Mouse (Mus musculus) midbrain, embryonic 13.5 days (tissue): Measurements from ENCODE around the gene Lamtor3. TPM values are rescaled to one million over a fixed set of nuclear protein-coding genes. Genes with fewer than 3 reads are reported as not detected.
"Not testable (repeated sequence)": the region's sequence is repeated elsewhere in the genome, so short reads cannot be mapped to it uniquely, and the experiment has no call there.

ENCODE experiments used
- ATAC-seq: fragments of 200-750 bp; cut with Nextera tagmentation; 2 replicates; pipeline ENCODE4 v1.8.0; 2017; ENCODE audit warnings: mild to moderate bottlenecking, moderate TSS enrichment, moderate library complexity
- H3K27ac ChIP-seq: fragments of 300-500 bp; sonication (generic); 2 replicates; pipeline ENCODE4 v1.5.1; 2015; ENCODE audit warnings: inconsistent platforms, mild to moderate bottlenecking, moderate library complexity
- H3K27me3 ChIP-seq: fragments of 300-500 bp; sonication (generic); 2 replicates; pipeline ENCODE4 v1.6.1; 2015; ENCODE audit warnings: mild to moderate bottlenecking, inconsistent platforms
- H3K36me3 ChIP-seq: fragments of 300-500 bp; sonication (generic); 2 replicates; pipeline ENCODE4 v1.6.1; 2015; ENCODE audit warnings: mild to moderate bottlenecking, inconsistent platforms
- H3K4me1 ChIP-seq: fragments of 300-500 bp; sonication (generic); replicated peaks from 2 replicates; pipeline ENCODE4 v1.6.1; 2015; ENCODE audit warnings: inconsistent platforms
- H3K4me2 ChIP-seq: fragments of 300-500 bp; sonication (generic); replicated peaks from 2 replicates; pipeline ENCODE4 v1.6.1; 2015; ENCODE audit warnings: moderate library complexity, mild to moderate bottlenecking, inconsistent platforms
- H3K4me3 ChIP-seq: fragments of 300-500 bp; sonication (generic); replicated peaks from 2 replicates; pipeline ENCODE4 v1.5.1; 2015; ENCODE audit warnings: mild to moderate bottlenecking, inconsistent platforms
- H3K9ac ChIP-seq: fragments of 300-500 bp; sonication (generic); replicated peaks from 2 replicates; pipeline ENCODE4 v1.6.1; 2015; ENCODE audit warnings: mild to moderate bottlenecking, inconsistent platforms
- H3K9me3 ChIP-seq: fragments of 300-500 bp; sonication (generic); 2 replicates; pipeline ENCODE4 v1.6.1; 2016; ENCODE audit warnings: mild to moderate bottlenecking, inconsistent platforms
- WGBS: fragments of 180-500 bp; shearing (Covaris S2); methylation state at CpG from one replicate; pipeline ENCODE4 v1.1.7; 2015; 5-methylcytosine and 5-hydroxymethylcytosine counted together
- polyA plus RNA-seq: library from polyadenylated mRNA; unstranded; fragments of >200 nt; fragmentation: Nextera tagmentation; extraction: Ambion mirVana; gene quantifications from 2 replicates; pipeline ENCODE4 v1.2.1, GENCODE M21; 2015

The Lamtor3 gene
- polyA plus RNA-seq, 1 experiment from 2014 or later: 122 TPM

DNA sequence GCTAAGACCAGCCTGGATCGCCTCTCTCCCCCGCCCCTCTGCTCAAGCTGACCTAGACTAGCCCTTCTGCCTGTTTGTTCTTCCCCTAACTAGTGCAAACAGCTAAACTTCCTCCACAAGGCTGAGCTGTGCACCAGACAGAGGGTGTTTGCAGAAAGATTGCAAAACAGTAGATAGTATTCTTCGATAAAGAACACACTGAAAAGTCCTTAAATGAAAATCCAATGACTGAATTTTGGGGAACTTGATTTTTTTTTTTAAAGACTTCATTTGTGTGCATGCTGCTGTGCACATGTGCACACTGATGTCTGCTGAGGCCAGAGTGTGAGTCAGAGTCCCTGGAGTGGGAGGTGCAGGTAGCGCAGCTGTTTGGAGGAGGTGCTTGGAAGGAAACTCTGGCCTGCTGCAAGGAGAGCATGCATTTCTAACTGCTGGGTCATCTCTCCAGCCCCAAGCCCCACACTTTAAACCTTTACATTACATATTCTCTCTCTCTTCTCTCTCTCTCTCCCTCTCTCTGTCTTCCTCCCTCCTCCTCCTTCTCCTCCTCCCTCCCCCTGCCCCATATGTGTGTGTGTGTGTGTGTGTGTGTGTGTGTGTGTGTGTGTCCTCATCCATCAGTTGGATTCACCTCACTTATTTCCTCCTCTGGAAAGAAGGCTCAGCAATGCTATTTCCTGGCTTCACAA is 34.1 kb downstream of the Lamtor3 start:
- H3K27me3 ChIP-seq: no peaks in the 10 kb centered on the region
- H3K27ac ChIP-seq: peak overlapping the region; percentile 64
- no peak overlapping the region for H3K9ac ChIP-seq
- WGBS: 81% methylated on average over 4 of the region's 4 CpGs
- H3K4me3 ChIP-seq: no peak overlapping the region
- peak; percentile 67 for ATAC-seq
- H3K36me3 ChIP-seq: no peaks in the 10 kb centered on the region
- no peaks in the 10 kb centered on the region for H3K9me3 ChIP-seq
- peak overlapping the region; percentile 27 for H3K4me2 ChIP-seq
- H3K4me1 ChIP-seq: peaks cover 24% of the 10 kb centered on the region

DNA sequence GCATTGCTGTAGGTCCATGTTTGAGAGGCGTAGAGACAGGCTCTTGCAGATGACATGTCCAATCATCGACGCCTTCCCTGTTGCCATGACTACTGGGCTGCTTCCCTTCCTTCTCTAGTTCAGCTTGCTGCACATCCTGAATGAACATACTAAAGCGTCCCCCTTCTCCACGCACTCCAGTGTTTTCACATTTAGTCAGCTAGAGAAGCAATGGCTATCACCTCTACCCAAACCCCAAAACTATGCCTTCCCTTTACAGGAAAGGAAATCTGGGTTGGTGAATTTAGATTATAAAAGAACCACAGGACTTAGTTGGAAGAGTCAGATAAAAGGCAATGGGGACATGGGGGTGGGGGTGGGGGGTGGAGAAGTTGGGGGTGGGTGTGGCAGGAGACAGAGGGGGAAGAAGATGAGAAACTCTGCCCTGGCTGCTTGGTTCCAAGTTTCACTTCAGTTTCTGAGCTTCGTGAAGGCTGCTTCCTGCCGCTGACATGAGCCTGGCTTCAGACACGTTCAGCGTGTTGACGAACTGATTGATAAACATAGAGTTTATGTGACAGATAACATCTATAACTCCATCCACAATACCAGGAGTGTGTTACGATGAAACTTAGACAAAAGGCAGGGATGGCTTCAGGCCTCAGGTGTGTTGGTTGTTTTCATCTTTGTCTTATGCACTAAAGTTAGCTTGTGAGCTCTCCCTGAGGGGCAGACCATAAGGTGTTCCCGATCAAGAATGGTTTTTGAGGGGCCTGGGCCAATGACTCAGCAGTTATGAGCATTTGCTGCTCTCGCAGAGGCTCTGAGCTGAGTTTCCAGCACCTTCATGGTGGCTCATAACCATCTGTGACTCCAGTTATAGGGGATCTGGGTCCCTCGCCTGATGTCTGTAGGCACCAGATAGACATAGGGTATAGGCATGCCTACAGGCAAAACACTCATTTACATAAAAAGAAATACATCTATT is 34.9 kb downstream of the Lamtor3 start:
- Histone ChIP-seq H3K4me3 (no peak overlapping the region), H3K27me3 (no peaks in the 10 kb centered on the region), H3K9me3 (no peaks in the 10 kb centered on the region), H3K27ac (peak overlapping the region; percentile 64; the same call in 1 of the 2 replicates), H3K36me3 (no peaks in the 10 kb centered on the region), H3K4me1 (peaks cover 24% of the 10 kb centered on the region), H3K4me2 (peak overlapping the region; percentile 27), H3K9ac (no peak overlapping the region)
- 64% methylated on average over 14 of the region's 14 CpGs for WGBS
- peak; percentile 91 for ATAC-seq

DNA sequence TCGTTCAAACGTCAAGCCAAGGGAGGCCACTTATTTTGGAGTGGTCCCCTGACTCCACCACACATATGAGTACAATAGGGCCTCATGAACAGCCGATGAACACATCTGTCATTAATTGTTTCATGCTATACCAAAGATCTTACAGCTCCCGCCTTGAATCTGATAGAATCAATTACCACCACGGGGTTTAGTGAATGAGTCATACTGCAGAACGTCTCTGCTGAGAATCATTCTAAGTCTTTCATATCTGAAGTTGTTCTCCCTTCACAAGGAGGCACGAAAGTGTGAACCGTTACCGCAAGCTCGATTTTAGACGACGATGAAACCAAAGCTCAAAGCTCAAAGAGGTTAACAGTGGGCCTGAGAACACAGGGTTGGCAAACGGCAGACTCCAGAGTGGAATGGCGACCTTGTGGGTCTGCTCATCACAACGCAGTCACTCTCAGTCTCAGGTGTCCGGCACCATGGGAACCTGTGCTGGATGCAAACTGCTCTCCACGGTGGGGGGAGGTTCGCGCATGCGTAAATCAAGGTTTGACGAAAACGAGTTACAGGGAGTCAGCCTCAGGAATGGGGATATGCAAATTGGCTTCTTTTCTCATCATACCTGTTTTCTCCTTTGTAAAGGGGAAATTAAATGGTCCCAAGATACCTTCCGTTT is 36.1 kb downstream of the Lamtor3 start:
- no peak overlapping the region for H3K4me2 ChIP-seq

DNA sequence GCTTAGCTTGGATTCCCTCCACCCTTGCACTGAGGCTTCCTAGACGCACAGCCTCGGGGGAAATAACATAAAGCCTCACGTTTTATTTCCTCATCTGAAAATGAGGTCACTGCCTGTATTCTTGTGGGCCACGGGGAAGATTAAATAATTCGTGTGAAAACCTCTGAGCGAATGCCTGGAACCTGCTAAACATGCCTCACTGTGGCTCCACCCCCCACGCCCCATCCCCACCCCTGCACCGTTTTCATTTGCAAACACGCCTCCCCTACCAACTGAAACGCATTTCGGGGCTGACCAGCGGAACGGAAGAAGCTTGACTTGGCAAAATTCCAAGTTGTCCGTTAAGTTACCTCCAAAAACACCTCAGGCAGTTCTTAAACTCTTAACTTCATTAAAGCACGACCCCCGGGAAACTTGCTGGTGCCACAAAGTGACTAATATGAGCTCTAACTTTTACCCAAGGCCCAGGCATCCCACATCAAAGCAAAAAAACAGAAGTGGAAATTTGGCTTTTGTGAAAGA is 37.3 kb downstream of the Lamtor3 start:
- WGBS: 28% methylated on average over 16 of the region's 16 CpGs
- H3K9ac ChIP-seq: no peak overlapping the region
- no peaks in the 10 kb centered on the region for H3K36me3 ChIP-seq
- H3K4me2 ChIP-seq: peak overlapping the region; percentile 32; the same call in 1 of the 2 replicates
- no peaks in the 10 kb centered on the region for H3K27me3 ChIP-seq
- H3K27ac ChIP-seq: no peak overlapping the region
- no peak overlapping the region for H3K4me3 ChIP-seq
- no peak for ATAC-seq
- H3K9me3 ChIP-seq: no peaks in the 10 kb centered on the region
- H3K4me1 ChIP-seq: peaks cover 24% of the 10 kb centered on the region

More for the DNA sequence above, 36.1 kb downstream of the Lamtor3 start:
- no peak for ATAC-seq
- Histone ChIP-seq H3K9ac (no peak overlapping the region), H3K27ac (no peak overlapping the region), H3K27me3 (no peaks in the 10 kb centered on the region), H3K4me1 (peaks cover 24% of the 10 kb centered on the region), H3K4me3 (no peak overlapping the region), H3K9me3 (no peaks in the 10 kb centered on the region), H3K36me3 (no peaks in the 10 kb centered on the region)
- 59% methylated on average over 23 of the region's 23 CpGs for WGBS

DNA sequence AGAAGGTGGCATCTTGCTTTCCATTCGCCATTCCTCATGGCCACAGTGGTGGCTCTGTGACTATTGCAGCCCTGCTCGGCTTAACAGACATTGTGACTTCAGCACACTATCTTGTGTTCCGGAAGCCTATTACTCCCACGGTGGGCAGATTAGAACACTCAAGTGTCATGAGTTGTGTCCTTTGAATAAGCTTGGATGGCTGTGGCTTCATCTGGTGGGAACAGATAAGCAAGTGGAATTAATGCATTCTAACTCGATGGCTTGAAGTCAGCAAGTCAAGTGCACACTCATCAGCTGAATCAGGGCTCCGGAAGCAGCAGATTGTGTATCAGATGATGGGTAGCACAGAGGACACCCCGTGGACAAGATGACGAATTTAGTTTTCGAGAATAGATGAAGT is 39.6 kb downstream of the Lamtor3 start:
- ATAC-seq: no peak
- no peak overlapping the region for H3K4me3 ChIP-seq
- no peak overlapping the region for H3K4me2 ChIP-seq
- H3K27me3 ChIP-seq: no peaks in the 10 kb centered on the region
- peaks cover 13% of the 10 kb centered on the region for H3K4me1 ChIP-seq
- H3K9me3 ChIP-seq: no peaks in the 10 kb centered on the region
- no peaks in the 10 kb centered on the region for H3K36me3 ChIP-seq
- 86% methylated on average over 9 of the region's 9 CpGs for WGBS
- H3K9ac ChIP-seq: no peak overlapping the region
- no peak overlapping the region for H3K27ac ChIP-seq

DNA sequence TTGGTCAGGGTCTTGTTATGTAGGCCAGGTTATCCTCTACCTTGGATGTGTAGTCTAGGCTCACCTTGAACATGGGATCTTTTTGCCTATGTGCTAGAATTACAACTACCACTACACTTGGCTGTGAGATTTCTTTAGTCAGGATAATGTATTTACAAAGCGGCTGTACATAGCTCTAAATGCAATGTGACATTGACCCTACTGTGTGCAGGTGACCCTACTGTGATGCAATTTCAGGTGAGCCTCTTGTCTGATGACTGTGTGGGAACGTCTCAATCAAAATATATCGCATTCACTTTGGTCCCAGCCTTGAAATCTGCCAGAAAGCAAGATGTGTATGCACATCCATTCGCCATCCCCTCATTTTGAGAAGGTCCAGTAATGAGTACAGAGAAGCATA is 40.0 kb downstream of the Lamtor3 start:
- no peak for ATAC-seq
- Histone ChIP-seq H3K4me3 (no peak overlapping the region), H3K4me1 (peaks cover 8% of the 10 kb centered on the region; the same call in 1 of the 2 replicates), H3K4me2 (no peak overlapping the region), H3K9ac (no peak overlapping the region), H3K9me3 (no peaks in the 10 kb centered on the region), H3K27ac (no peak overlapping the region), H3K36me3 (no peaks in the 10 kb centered on the region), H3K27me3 (no peaks in the 10 kb centered on the region)
- 98% methylated on average over 4 of the region's 4 CpGs for WGBS

DNA sequence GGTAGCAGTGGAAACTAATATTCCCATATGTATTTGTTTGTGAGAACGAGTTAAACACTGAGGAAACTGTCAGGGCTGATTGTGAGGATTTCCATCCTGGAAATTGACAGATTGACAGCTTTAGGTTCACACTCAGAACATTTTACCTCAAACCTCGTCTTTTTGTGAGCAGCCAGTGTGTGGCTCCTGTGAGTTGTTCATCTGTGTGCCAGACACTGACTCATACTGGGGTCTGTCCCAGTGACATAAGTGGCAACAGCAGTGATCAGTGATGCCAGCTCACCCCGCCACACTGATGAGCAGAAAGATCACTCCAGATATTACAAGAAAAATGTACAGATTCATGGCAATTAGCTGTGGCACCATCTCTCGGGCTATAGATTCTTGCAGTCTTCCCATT is 41.1 kb downstream of the Lamtor3 start:
- Histone ChIP-seq H3K9me3 (no peaks in the 10 kb centered on the region), H3K27me3 (no peaks in the 10 kb centered on the region), H3K36me3 (no peaks in the 10 kb centered on the region), H3K4me2 (no peak overlapping the region), H3K9ac (no peak overlapping the region), H3K4me1 (0 out of 2 replicates have a peak, but pooled peaks cover 5% of the 10 kb centered on the region), H3K4me3 (no peak overlapping the region), H3K27ac (no peak overlapping the region)
- ATAC-seq: no peak
- 81% methylated on average over 4 of the region's 4 CpGs for WGBS

DNA sequence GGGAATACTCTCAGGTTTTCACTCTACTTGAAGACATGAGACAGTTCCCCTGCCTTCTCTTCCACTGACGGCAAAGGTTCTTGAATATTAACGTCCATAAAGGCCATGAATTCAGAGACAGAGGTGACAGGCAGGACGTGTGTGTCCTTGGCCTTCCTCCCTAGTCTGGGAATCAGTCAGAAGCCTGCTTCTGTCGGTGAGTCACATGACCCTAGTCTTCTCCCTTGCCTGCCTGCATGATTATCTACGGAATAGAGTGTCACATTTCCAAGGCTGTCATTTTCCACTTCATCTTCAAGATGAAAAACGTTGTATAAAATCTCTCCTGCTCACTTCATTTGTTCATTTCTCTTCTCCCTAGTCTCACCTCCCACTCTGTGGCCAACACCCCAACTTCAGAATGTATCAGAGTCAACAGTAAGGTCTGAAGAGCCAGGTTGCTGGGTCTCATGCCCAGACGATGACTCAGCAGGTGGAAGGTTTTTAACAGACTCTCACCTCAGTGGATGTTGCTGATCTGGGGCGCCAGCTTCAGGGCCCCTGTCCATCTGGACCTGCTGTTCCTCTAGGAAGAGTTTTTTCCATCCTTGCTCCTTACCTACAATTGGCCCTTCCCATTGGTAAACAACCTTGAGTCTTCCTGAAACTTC is 43.6 kb downstream of the Lamtor3 start:
- Histone ChIP-seq H3K27me3 (no peaks in the 10 kb centered on the region), H3K4me2 (no peak overlapping the region), H3K9me3 (no peaks in the 10 kb centered on the region), H3K9ac (no peak overlapping the region), H3K27ac (no peak overlapping the region), H3K4me1 (no peaks in the 10 kb centered on the region), H3K36me3 (no peaks in the 10 kb centered on the region), H3K4me3 (no peak overlapping the region)
- 67% methylated on average over 8 of the region's 8 CpGs for WGBS
- ATAC-seq: no peak

DNA sequence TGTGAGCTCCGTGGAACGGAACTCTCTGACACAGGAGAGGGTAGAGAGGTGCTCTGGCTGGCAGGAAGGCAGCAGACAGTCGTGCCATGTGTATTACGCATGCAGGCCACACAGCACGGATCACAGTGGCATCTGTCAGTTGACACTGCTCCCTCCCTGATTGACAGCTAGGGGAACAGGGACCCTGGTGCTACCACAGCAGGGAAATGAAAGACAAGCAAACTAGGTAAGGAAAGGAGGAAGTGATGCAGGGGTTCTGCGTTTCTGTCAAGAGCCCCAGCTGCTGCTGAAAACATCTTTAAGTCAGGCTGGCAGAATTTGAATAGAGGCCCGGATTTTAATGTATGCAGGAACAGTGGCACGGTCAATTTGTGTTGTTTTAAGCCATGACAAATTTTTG is 45.2 kb downstream of the Lamtor3 start:
- no peak overlapping the region for H3K4me3 ChIP-seq
- no peak overlapping the region for H3K4me2 ChIP-seq
- ATAC-seq: 0 out of 2 replicates have a peak, but pooled peaks have one; percentile 27
- no peaks in the 10 kb centered on the region for H3K4me1 ChIP-seq
- H3K9me3 ChIP-seq: no peaks in the 10 kb centered on the region
- no peak overlapping the region for H3K9ac ChIP-seq
- WGBS: 69% methylated on average over 8 of the region's 8 CpGs
- no peak overlapping the region for H3K27ac ChIP-seq
- no peaks in the 10 kb centered on the region for H3K36me3 ChIP-seq
- H3K27me3 ChIP-seq: no peaks in the 10 kb centered on the region

DNA sequence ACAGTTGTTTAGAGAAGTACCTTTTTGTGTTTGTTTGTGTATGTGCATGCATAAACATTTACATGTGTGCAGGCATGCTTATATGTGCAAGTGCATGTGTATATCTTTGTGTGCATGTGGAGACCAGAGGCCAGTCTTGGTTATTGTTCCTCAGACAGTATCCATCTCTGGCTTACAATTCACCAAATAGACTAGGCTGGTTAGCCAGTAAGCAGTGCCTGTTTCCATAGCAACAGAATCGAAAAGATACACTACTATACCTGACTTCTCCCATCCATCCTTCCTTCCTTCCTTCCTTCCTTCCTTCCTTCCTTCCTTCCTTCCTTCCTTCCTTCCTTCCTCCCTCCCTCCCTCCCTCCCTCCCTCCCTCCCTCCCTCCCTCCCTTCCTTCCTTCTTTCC is 45.7 kb downstream of the Lamtor3 start:
- not testable (repeated sequence) for H3K27ac ChIP-seq, H3K4me3 ChIP-seq, H3K36me3 ChIP-seq, H3K27me3 ChIP-seq, H3K9me3 ChIP-seq, H3K4me2 ChIP-seq, H3K9ac ChIP-seq, H3K4me1 ChIP-seq
- 0 out of 2 replicates have a peak, but pooled peaks have one; percentile 17 for ATAC-seq
- WGBS: 65% methylated on average over 1 of the region's 1 CpGs

DNA sequence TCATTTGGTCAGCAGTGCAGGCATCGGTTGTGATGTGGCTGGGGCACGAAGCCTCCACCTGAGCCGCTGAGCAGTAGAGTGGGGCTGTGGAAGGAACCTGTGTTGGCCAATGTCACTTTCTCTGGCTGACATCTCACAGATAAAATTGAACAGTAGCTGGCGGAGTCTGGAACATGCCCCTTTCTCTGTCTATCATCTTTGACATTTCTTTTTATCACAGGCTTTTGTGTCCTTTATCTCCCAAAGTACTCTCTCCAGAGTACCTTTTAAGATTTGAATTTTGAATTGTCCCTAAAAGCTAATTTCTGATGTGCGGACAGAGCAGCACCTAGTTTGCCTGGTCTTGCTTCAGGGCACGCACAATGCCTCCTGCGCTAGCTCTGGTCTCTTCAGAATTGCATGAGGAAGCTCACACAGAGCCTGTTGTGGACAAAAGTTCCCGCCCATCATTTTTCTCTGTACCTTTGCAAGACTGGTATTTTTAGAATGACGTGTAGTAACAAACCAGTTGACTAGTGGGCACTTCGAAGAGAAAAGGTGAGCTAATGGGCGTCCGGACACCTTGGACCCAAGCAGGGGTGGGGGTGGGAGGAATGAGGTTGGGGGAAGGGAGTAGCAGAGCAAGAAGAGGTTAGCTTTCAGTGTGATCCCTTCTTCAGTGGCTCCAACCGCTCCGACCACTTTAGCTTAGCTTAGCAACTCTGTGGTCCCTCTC is 50.0 kb downstream of the Lamtor3 start:
- Histone ChIP-seq H3K9me3 (no peaks in the 10 kb centered on the region), H3K4me2 (no peak overlapping the region), H3K27me3 (no peaks in the 10 kb centered on the region), H3K27ac (no peak overlapping the region), H3K4me3 (no peak overlapping the region), H3K9ac (no peak overlapping the region), H3K36me3 (no peaks in the 10 kb centered on the region), H3K4me1 (no peaks in the 10 kb centered on the region)
- ATAC-seq: no peak
- WGBS: 88% methylated on average over 14 of the region's 14 CpGs
